Mouse (Mus musculus) bone marrow macrophage, adult 2 months (primary cell): ENCODE measurements around the gene Msx1.

Experiments used
- CTCF ChIP-seq: IDR thresholded peaks from 2 replicates; pipeline ENCODE4 v1.5.1; 2012; ENCODE audit warnings: low read depth, mild to moderate bottlenecking, low read length, moderate library complexity
- POLR2A ChIP-seq: IDR thresholded peaks from 2 replicates; pipeline ENCODE4 v1.6.1; 2012; ENCODE audit warnings: mild to moderate bottlenecking, low read depth, low read length, borderline replicate concordance

DNA sequence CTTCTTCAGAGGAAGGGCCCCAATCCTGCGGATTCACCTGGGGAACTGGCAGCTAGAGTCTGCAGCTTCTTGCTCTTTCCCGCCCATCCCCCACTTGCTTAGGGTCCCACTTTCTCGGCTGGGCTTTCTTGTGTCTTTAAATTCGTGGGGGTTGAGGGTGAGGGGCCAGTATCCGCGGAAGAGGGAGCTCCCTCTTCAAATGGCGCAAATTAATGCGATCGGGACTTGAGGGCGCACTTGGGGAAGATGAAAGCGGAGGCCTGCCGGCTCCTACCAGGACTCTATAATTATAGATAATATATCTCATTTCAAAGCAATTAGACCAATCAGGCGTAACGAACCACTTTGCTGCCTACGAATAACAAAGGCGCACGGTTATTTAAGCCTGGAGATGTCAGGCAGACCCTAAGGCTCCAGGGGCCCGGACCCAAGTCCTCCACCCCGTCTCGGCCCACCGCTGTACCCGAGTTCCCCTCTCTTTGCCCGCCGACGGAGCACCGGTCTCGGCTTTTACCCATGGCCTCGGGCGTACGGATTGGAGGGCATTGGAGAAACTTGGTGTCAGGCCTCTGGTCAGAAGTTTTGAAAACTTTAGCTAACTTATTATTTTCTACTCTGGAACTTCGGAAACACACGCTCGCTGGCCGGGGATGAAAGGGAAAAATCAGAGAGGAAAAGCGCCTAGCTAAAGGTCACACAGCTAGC lies 4.4 kb upstream of the Msx1 start:
- TF ChIP-seq CTCF (no peak), POLR2A (no peak)
